Mouse (Mus musculus): ENCODE measurements around the gene 4930523C07Rik.

4930523C07Rik gene

DNA sequence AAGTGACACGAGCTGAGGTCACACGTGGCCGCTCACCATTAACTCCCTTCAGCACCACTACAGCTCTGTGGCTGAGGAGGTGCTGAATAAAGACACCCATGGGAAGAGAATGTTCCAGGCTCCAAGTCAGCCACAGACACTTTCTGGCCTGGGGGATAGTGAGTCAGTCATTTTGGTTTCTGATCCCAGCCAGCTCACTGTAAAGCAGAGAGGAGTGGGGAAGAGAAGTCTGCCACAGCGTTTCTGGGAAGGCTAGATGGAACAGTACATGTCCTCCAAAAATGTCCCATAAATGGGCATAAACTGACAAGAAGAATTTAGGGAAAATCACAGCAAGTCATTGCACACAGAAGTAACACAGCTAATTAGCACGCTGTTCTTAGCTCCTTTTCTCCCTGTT lies 56.8 kb downstream of the 4930523C07Rik start:
- DNase-seq (ENCODE audit: low read depth), result no peak

DNA sequence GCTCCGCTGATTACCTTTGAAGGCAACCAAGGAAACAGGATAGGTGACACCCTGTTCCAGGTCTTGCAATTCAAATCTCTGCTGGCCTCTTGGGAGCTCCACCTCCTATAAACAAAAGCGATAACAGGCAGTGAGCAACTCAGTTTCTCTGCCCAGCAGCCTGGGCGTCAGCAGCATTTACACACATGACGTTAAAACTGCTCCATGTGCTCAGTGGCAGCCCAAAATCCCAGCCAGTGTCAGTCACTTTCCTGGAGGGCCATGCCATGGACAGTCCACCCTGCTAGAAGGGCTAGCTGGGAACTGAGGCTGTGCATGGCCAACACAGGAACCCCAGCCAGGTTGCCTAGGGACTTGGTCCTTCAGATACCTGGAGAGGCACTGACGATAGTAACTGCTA lies 61.2 kb downstream of the 4930523C07Rik start:
- no peak for DNase-seq (ENCODE audit: low read depth)

DNA sequence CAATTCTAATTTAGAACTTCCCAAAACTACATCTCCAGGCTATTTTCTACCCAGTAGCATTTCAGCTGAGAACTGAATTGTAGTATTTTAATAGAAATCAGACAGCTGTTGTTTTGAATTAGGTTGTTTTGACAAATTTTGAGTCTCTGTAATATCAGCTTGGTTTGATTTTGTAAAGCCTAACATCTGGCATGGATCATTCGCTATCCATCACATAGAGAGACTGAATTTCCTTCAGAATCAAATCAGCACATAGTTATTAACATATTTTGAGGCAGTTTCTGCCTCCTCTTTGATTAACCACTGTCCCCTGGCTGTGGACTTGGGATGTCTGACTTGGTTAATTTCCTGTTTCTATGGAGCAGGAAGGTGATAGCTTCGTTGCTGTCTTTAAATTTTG lies 64.4 kb downstream of the 4930523C07Rik start:
- no peak for DNase-seq (ENCODE audit: low read depth)

DNA sequence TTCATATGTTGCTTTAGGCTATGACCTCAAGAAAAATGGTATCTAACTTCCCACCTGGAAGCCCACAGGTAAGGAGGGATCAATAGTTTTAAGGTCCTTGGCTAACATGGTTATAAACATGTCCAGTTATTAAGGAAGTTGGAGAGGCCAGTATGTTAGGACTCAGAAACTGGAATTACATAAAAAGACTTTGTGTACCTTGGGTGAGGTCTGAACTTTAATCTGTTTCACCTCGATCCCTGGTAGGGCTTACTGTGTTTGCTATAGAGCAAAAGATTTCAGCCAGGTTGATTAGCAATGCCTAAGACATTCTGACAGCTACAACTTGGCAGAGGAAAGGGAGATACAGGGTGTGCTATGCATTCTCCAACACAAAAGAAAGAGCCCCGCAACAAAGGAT lies 79.8 kb downstream of the 4930523C07Rik start:
- DNase-seq (ENCODE audit: low read depth), result no peak

All from c-Kit-positive CD71-negative TER-119-negative erythroid progenitor cells, embryonic 14.5 days (primary cell).